Mouse (Mus musculus): ENCODE measurements at regions not wholly inside any gene's neighbourhood (a gene's known extent, or its start where the extent isn't known, plus 50 kb on each side); places are given as distances from the start of the nearest gene placed in this dataset.

DNA sequence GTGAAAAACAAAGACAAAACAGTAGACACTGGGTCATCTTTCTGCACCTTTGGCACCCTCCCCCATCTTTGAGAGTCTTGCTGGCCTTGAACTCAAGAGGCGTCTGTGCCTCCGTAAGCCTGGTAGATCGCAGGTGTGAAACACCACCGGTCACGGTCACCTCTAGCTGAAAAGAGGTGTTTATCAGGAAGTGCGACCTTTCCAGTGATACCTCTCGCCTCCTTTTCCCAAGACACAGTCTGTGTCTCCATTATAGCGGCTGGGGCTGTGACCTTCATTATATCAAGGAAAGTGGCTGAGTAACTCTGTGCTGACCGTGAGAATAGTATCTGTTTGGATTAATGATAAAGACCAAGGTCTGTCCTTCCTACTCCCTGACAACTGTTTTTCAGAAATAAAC lies 158.8 kb downstream of the Cog6 start:
- no peak for TF ChIP-seq GATA1 (IDR thresholded peaks at IDR 0.05; ENCODE audit: borderline replicate concordance, low read length)
- no peak for TF ChIP-seq FLI1 (IDR thresholded peaks at IDR 0.05; ENCODE audit: low read length)

Measured in megakaryocyte, embryonic 14.5 days (primary cell).